Mouse (Mus musculus): ENCODE data around the gene Ubiad1.
A peak's percentile ranks its signal among the peaks of the same experiment; 100 is the strongest.

GRCm38 (mm10) chr4:148397531-148398287 lies 46.9 kb downstream of the Ubiad1 start:
- TF ChIP-seq CTCF (IDR thresholded peaks at IDR 0.05; ENCODE audit: borderline replicate concordance, extremely low read depth, insufficient read depth, insufficient read length) (peak; percentile 30; the same call in 1 of the 2 replicates), POLR2A (IDR thresholded peaks at IDR 0.05; ENCODE audit: borderline replicate concordance, extremely low read depth, insufficient read depth, insufficient read length, poor library complexity, severe bottlenecking) (no peak)
